Mouse (Mus musculus): ENCODE measurements around the gene Slc12a9.

GRCm38 (mm10) chr5:137289591-137290365 is 43.6 kb downstream of the Slc12a9 start:
- TF ChIP-seq POLR2A (IDR thresholded peaks at IDR 0.05; ENCODE audit: control insufficient read depth in 1 of 2, insufficient read depth in 1 of 2, low read depth in 1 of 2, low read length in 2 of 2, poor library complexity in 1 of 2) (peak in 1 of 2 experiments; percentile 77; a peak in 2 of 4 replicates), POLR2AphosphoS2 (IDR thresholded peaks at IDR 0.05; ENCODE audit: low read length) (peak; percentile 68; the same call in 1 of the 2 replicates), CTCF (IDR thresholded peaks at IDR 0.05 in 2 of 3, conservative IDR thresholded peaks at IDR 0.05 in 1 of 3; ENCODE audit: control insufficient read depth in 1 of 3, insufficient read depth in 1 of 3, low read depth in 2 of 3, low read length in 3 of 3, poor library complexity in 1 of 3, severe bottlenecking in 1 of 3) (no peak), SMC3 (IDR thresholded peaks at IDR 0.05; ENCODE audit: low read depth, low read length) (no peak), ZNF384 (IDR thresholded peaks at IDR 0.05; ENCODE audit: low read depth, low read length) (no peak), MYC (IDR thresholded peaks at IDR 0.05; ENCODE audit: low read depth, low read length) (peak; percentile 53; the same call in 1 of the 2 replicates), ZC3H11A (IDR thresholded peaks at IDR 0.05; ENCODE audit: low read depth, low read length) (no peak), MYB (IDR thresholded peaks at IDR 0.05; ENCODE audit: low read depth, low read length) (peak; percentile 68), MAZ (IDR thresholded peaks at IDR 0.05; ENCODE audit: low read depth, low read length) (peak; percentile 87), GABPA (IDR thresholded peaks at IDR 0.05; ENCODE audit: low read depth, low read length) (no peak), GATA1 (IDR thresholded peaks at IDR 0.05; ENCODE audit: low read depth, low read length) (peak; percentile 98), HCFC1 (IDR thresholded peaks at IDR 0.05; ENCODE audit: low read depth, low read length) (peak; percentile 30; the same call in 1 of the 2 replicates), MAFK (IDR thresholded peaks at IDR 0.05; ENCODE audit: borderline replicate concordance, low read depth, low read length) (no peak)
